Mouse (Mus musculus): ENCODE data around the gene Gm13691.
"Not testable (repeated sequence)": the region's sequence is repeated elsewhere in the genome, so short reads cannot be mapped to it uniquely, and the experiment has no call there.

The Gm13691 gene

DNA sequence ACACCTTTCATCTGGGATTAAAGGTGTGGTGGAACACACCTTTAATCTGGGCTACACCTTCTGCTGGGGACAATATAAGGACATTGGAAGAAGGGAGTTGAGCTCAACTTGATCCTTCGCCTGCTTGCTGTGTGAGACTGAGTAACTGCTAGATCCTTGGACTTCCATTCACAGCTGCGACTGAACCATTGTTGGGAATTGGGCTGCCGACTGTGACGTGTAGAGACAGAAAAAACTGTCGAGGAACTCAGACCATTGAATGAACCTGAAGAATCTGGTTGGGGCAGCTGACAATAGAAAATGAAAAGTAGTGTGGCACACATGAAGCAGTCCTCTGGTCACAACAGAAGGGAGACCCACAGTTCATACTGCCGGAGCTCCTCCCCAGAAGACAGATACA, at the start of gene Gm13691:
Gene Gm13691 (plus strand): TSS at position 301 of the 400 bp plus-strand sequence.
- not testable (repeated sequence) for DNase-seq

DNA sequence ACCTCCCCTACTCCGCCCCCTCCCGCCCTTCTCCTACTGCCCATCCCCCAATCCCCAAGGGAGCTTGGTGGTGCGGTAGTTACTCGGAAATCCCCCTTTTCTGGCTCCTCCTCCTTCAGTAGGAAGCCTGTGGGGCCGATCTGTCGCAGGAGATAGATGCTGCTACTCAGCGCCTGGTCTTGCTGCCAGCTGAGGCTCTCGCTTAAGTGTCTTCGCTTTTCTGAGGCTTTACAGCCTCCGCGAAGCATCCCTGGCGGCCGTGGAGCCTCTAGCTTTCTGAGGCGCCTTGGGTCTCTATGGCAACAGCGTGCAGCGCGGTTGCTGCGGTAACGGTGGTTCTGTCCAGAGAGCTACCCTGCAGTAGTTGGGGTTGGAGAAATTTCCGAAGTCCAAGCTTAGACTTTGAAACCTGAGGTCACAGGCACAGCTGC, 49.4 kb upstream of the Gm13691 start, which contains the start of gene Zswim2:
Gene Zswim2 (minus strand): TSS at position 298 of the 431 bp plus-strand sequence.
- peak; percentile 77 for DNase-seq

DNA sequence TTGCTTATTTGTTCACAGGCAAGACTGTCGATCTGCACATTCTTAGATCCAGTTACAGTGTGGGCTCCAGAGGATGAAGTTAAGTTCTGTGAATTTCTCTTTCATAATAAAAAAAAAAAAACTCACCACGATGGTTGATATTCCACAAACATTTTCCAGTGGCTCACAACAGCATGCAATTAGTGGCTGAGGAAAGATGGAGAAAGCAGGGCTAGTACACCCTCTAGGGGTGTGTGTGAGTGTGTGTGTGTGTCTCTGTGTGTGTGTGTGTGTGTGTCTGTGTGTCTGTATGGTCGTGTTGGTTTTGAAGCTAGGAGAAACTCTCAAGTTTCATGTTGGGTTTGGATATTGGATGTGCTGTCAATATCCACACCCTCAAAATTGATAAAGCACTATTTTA, 49.0 kb upstream of the Gm13691 start:
- no peak for DNase-seq

GRCm38 (mm10) chr2:83941792-83942191, 48.6 kb upstream of the Gm13691 start:
- no peak for DNase-seq

DNA sequence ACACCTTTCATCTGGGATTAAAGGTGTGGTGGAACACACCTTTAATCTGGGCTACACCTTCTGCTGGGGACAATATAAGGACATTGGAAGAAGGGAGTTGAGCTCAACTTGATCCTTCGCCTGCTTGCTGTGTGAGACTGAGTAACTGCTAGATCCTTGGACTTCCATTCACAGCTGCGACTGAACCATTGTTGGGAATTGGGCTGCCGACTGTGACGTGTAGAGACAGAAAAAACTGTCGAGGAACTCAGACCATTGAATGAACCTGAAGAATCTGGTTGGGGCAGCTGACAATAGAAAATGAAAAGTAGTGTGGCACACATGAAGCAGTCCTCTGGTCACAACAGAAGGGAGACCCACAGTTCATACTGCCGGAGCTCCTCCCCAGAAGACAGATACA, 35.0 kb upstream of the Gm13691 start, which contains the start of gene Gm13698:
Gene Gm13698 (plus strand): TSS at position 301 of the 400 bp plus-strand sequence.
- not testable (repeated sequence) for DNase-seq

DNA sequence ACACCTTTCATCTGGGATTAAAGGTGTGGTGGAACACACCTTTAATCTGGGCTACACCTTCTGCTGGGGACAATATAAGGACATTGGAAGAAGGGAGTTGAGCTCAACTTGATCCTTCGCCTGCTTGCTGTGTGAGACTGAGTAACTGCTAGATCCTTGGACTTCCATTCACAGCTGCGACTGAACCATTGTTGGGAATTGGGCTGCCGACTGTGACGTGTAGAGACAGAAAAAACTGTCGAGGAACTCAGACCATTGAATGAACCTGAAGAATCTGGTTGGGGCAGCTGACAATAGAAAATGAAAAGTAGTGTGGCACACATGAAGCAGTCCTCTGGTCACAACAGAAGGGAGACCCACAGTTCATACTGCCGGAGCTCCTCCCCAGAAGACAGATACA, 29.1 kb upstream of the Gm13691 start, which contains the start of gene Gm13693:
Gene Gm13693 (plus strand): TSS at position 301 of the 400 bp plus-strand sequence.
- DNase-seq = not testable (repeated sequence)

- not testable (repeated sequence) for DNase-seq
Observed at GRCm38 (mm10) chr2:83967013-83967412, 23.3 kb upstream of the Gm13691 start, which contains the start of gene Gm13695. Gene Gm13695, plus strand, starts transcription at chr2:83967313.

- DNase-seq = not testable (repeated sequence)
Observed at GRCm38 (mm10) chr2:83972823-83973222, 17.5 kb upstream of the Gm13691 start, which contains the start of gene Gm13696. Gene Gm13696, plus strand, starts transcription at chr2:83973123.

- not testable (repeated sequence) for DNase-seq
Observed at GRCm38 (mm10) chr2:83978633-83979032, 11.7 kb upstream of the Gm13691 start, which contains the start of gene Gm13694. Gene Gm13694, plus strand, starts transcription at chr2:83978933.

DNA sequence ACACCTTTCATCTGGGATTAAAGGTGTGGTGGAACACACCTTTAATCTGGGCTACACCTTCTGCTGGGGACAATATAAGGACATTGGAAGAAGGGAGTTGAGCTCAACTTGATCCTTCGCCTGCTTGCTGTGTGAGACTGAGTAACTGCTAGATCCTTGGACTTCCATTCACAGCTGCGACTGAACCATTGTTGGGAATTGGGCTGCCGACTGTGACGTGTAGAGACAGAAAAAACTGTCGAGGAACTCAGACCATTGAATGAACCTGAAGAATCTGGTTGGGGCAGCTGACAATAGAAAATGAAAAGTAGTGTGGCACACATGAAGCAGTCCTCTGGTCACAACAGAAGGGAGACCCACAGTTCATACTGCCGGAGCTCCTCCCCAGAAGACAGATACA, 5.9 kb upstream of the Gm13691 start, which contains the start of gene Gm13697:
Gene Gm13697 (plus strand): TSS at position 301 of the 400 bp plus-strand sequence.
- DNase-seq = not testable (repeated sequence)

DNA sequence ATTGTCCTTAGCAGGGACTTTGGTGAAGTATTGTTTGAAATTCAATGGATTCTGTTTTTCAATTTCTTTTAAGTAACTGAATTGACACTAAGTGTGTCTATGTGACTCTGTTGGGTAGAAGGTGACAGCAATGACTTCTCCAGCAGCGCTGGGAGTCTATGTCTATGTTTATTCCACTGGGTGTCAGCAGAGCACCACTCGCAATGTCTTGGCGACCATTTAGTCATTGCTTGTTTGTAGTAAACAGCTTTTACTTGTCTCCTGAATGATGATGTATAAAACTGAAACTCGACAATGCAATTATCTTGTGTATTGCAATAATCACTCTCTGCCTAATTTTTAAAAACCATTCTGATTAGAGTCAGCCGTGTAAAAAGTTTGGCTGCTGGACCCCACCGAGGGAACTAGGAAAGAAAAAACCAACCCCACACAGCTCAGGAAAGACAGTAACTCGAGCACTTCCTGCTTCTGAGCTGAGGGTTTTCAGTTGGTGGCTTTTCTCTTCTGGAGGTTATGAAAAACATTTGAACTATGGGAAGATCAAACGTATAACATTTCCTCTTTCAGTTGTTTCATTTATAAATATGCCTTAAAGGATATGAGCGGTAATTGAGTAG, 3.4 kb downstream of the Gm13691 start:
- not testable (repeated sequence) for DNase-seq

DNA sequence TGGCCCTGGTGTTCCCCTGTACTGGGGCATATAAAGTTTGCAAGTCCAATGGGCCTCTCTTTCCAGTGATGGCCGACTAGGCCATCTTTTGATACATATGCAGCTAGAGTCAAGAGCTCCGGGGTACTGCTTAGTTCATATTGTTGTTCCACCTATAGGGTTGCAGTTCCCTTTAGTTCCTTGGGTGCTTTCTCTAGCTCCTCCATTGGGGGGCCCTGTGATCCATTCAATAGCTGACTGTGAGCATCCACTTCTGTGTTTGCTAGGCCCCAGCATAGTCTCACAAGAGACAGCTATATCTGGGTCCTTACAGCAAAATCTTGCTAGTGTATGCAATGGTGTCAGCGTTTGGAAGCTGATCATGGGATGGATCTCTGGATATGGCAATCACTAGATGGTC, 4.2 kb downstream of the Gm13691 start:
- DNase-seq = not testable (repeated sequence)

- DNase-seq = no peak
Observed at GRCm38 (mm10) chr2:84008913-84009312, 18.6 kb downstream of the Gm13691 start.

DNA sequence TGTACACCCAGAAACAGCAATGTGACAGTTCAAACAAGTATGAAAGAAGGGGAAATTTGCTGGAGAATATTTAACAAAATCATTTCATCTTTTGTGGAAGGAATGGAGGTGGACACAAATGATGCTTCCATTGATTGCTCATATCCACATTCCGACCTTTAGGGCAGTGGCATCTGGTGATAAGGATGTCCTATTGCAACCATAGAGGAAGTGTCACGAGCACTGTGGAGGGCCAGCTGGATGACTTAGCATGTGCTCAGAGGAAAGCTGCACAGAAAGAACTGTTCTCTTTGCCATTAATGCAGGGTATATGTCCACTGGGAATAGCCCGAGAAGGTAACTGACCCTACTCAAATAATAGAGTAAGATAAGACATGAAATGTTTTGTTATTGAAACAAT, 19.5 kb downstream of the Gm13691 start:
- no peak for DNase-seq

DNA sequence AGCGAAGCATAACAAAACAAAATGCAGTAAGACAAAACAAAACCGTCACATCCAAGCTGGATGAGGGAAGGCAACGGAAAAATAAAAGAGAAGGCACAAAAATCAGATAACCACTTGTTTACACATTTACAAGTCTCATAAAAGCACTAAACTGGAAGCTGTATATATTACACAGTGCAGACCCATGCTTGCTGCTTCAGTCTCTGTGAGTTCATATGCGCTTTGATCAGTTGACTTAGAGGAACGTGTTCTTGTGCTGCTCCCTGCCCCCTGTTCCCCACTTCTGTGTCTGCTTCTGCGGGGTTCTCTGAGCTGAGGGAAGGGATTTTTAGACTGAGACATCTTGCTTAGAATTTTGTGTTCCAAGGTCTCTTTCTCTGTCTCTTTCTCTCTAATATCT, 24.2 kb downstream of the Gm13691 start:
- no peak for DNase-seq

- not testable (repeated sequence) for DNase-seq
Observed at GRCm38 (mm10) chr2:84016291-84016690, 25.9 kb downstream of the Gm13691 start.

DNA sequence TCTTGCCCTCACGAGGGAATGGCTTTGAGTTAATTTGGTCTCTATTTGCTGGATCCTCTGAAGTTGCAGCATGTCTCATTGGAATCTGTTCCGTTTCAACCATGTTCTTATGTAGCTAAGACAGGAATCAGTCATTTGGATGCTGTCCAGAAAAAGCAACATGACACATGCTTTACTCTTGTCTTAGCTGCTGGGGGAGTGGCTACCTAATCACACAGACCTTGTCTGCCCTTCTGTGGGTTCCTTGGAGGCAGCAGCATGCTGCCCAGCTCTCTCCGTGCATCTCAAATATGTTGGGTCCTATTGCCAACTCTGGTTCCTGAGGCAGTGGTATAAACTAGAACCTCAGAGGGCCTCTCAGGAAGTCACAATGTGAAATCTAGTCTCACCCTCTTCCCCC, 28.0 kb downstream of the Gm13691 start:
- DNase-seq = no peak

DNA sequence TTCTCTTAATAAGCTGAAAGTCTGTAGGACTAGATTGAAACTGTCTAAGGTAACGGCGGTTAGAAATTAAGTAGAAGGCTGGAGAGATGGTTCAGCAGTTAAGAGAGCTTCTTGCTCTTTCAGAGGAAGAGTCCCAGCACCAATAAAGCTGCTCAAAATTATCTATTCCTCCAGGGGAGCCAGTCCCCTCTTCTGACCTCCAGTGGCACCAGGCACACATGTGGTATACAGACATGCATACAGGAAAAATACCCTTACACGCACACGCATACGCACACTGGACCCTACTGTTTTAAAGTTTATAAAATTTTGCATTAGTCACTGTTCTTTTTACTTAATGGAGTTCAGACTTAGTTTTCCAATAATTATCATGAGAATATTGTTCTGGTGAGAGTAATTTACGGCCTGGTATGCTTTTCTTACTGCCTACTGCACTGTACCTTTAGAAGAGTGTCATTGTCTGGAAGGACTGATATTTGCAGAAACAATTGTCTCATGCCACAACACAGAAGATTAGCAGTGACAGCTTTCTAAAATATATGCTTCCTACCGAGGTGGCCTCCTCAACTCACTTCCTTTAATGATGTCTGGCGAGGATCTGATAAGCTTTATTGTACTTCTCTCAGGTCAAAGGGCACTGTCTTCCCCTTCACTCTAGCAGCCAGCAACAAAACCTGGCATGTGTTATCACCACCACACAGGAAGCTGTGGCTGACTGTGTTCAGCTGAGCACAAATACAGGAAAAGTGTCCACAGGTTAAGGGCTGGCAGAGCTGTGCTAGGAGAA, 29.4 kb downstream of the Gm13691 start:
- DNase-seq = no peak

DNA sequence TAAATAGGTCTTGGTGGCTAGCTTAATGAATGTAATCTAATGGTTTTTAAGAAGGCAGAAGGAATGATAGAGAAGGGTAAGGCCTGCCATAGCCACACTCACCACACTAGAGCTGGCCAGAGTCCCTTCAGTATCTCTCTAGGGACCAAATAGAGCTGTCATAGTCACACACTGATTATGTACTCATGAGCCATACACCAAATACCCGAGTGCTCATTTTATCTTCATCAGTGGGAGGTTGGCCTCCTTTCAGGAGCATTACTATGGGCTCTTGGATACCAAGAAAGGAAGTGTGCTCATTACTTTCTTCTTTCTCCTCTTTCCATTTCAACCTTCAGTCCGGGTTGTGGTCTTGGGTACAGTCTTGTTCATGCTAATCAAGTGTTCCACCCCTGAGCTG, 31.6 kb downstream of the Gm13691 start:
- DNase-seq = no peak

DNA sequence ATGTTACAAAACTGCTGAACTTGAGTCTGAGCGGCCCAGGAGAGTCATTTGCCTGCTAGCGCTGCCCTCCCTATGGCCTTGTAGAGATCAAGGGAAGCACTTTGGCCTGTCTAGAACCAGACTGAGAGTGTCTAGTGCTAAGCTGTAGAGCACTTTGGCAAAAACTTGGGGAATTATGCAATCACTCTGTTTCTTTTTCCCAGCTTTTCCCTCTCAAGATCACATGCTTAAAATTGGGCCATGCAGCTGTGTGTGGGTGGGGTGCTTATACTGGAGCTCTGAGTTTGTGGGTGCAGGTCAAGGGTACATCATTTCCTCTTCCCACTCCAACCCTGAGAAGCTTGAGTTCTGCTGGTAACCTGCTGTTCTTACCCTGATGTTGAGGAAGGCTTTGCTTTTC, 32.6 kb downstream of the Gm13691 start:
- no peak for DNase-seq

- DNase-seq = no peak
Observed at GRCm38 (mm10) chr2:84023319-84023718, 33.0 kb downstream of the Gm13691 start.

DNA sequence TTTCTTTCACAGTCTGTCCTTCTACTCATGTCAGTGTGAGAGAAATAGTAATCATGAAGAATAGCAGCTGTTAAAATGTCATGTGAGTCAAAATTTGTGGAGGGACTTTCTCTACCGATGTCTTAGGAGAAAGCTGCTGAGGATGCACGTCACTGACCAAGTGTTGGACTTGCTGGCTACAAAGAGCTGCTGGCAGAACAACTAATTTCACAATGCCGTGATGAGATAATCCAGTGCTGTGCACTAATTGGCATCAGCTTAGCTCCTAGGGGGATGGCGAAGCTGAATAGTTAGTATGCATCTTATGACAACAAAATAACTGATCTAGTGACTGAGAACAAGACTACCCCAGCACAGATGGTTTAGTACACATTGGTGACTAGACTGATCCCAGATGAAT, 34.9 kb downstream of the Gm13691 start:
- no peak for DNase-seq

- DNase-seq = no peak
Observed at GRCm38 (mm10) chr2:84032505-84032904, 42.2 kb downstream of the Gm13691 start.

DNA sequence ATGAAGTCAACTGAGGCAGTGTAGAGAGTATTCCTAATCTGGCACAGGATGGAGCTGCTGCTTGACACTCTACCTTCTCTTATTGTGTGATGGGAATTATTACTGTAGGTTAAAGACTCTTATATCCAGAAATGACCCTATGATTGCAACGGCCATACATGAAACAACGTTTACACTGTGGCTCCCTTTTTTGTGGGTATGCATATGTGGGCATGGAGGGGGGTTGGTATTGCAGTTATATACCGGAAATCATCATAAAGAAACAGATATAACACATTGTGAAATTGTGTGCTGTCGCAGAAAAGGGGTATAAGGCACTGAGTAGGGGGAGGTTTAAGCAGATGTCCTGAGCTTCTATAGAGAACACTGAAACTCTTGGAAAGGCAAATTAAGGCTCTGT, 45.6 kb downstream of the Gm13691 start:
- no peak for DNase-seq

All from right cerebral cortex, postnatal 4 days (tissue).